Mouse (Mus musculus) megakaryocyte progenitor cell, adult 5-6 weeks (primary cell): Measurements from ENCODE around the gene Gm20388. TPM values are rescaled to one million over a fixed set of nuclear protein-coding genes. Genes with fewer than 3 reads are reported as not detected.

Experiments
- ATAC-seq: replicated peaks from 2 replicates; pipeline ENCODE4 v1.8.0; 2016; ENCODE audit warnings: mild to moderate bottlenecking, moderate TSS enrichment, inconsistent platforms; ENCODE audit not compliant: poor library complexity
- total RNA-seq, 2 experiments: library from RNA; stranded (forward) in 1 of 2; stranded (reverse) in 1 of 2; fragments of 157-497, 149-512 nt in 1 of 2; fragments of 200-1000 nt in 1 of 2; gene quantifications; 2 replicates each; pipeline versions ENCODE4 v1.2.3 to v1.2.4; 2015 to 2017

Gm20388 gene
- total RNA-seq, 2 experiments from 2014 or later, result 18.6 TPM; not detected in 1

GRCm38 (mm10) chr8:121847987-121848386 lies 1937.3 kb downstream of the Gm20388 start:
- no peak for ATAC-seq

- peak; percentile 48 for ATAC-seq
Observed at GRCm38 (mm10) chr8:121848495-121848894, 1937.9 kb downstream of the Gm20388 start.

- no peak for ATAC-seq
Observed at GRCm38 (mm10) chr8:121849303-121849702, 1938.7 kb downstream of the Gm20388 start.

GRCm38 (mm10) chr8:121850018-121850417 lies 1939.4 kb downstream of the Gm20388 start:
- ATAC-seq, result peak; percentile 70

GRCm38 (mm10) chr8:121850436-121850820 lies 1939.8 kb downstream of the Gm20388 start:
- ATAC-seq, result no peak

- peak; percentile 84 for ATAC-seq
Observed at GRCm38 (mm10) chr8:121850821-121851470, 1940.3 kb downstream of the Gm20388 start.

GRCm38 (mm10) chr8:121851716-121852115 lies 1941.1 kb downstream of the Gm20388 start:
- ATAC-seq, result no peak

GRCm38 (mm10) chr8:121852464-121852863 lies 1941.8 kb downstream of the Gm20388 start:
- ATAC-seq, result no peak

- no peak for ATAC-seq
Observed at GRCm38 (mm10) chr8:121853586-121853985, 1942.9 kb downstream of the Gm20388 start.

- no peak for ATAC-seq
Observed at GRCm38 (mm10) chr8:121856071-121856746, 1945.6 kb downstream of the Gm20388 start.

GRCm38 (mm10) chr8:121857331-121857730 lies 1946.7 kb downstream of the Gm20388 start:
- ATAC-seq, result no peak

- no peak for ATAC-seq
Observed at GRCm38 (mm10) chr8:121857747-121858146, 1947.1 kb downstream of the Gm20388 start.

GRCm38 (mm10) chr8:121861276-121861675 lies 1950.6 kb downstream of the Gm20388 start:
- peak; percentile 87 for ATAC-seq

GRCm38 (mm10) chr8:121861806-121862548 lies 1951.3 kb downstream of the Gm20388 start:
- peak; percentile 49 for ATAC-seq

- ATAC-seq, result no peak
Observed at GRCm38 (mm10) chr8:121865356-121865755, 1954.7 kb downstream of the Gm20388 start.

- ATAC-seq, result no peak
Observed at GRCm38 (mm10) chr8:121868196-121868595, 1957.6 kb downstream of the Gm20388 start.

GRCm38 (mm10) chr8:121868896-121869295 lies 1958.3 kb downstream of the Gm20388 start:
- no peak for ATAC-seq

GRCm38 (mm10) chr8:121870190-121870589 lies 1959.5 kb downstream of the Gm20388 start:
- no peak for ATAC-seq

GRCm38 (mm10) chr8:121871833-121872440 lies 1961.3 kb downstream of the Gm20388 start:
- ATAC-seq, result peak; percentile 30; the same call in 1 of the 2 replicates

GRCm38 (mm10) chr8:121874031-121874430 lies 1963.4 kb downstream of the Gm20388 start:
- ATAC-seq, result peak; percentile 44

- ATAC-seq, result no peak
Observed at GRCm38 (mm10) chr8:121875045-121875444, 1964.4 kb downstream of the Gm20388 start.
